ENCODE assay signal across 19 mouse cellular contexts in the genomic region with DNA sequence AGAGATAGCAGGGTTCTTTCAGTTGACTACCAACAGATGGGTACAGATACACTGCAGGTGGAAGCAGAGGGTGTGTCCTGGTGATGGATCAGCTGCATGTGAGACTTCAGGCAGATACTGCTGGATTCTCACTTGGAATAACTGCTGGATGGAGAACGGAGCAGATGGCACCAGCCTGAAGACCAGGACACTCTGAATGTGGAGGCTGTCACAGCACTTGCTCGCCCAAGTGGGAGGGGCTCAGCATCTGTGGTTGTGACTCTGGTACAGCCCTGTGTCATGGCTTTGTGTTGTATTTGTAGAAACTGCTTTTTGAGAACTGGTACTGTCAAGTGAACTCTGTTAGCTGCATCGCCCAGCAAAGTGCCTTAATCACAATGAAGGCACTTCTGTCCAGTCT.
DNase-seq lines count a peak whose midpoint lies in the region; ATAC-seq lines count a peak whose summit lies in the region.
"Had no signal": no experiment of that assay in that cellular context is flagged by ENCODE, and none has a peak within 500 bp of the region (broad histone marks: within the 10 kb centered on the region; RNA-seq: fewer than 3 reads in every experiment).

No protein-coding gene starts in this region.

- no peak overlapping the region for H3K4me3 ChIP-seq in forebrain, embryonic 13.5 days
- no peak overlapping the region for H3K4me3 ChIP-seq in forebrain, embryonic 10.5 days
- no peak overlapping the region for H3K4me3 ChIP-seq in forebrain, embryonic 15.5 days
- H3K4me3 ChIP-seq: embryonic facial prominence, embryonic 15.5 days; kidney, embryonic 15.5 days; liver, embryonic 12.5 days; lung, embryonic 15.5 days; midbrain, embryonic 15.5 days; stomach, embryonic 15.5 days had no signal

- peak; percentile 42 for ATAC-seq in forebrain, embryonic 13.5 days
- peak; percentile 14; the same call in 1 of the 2 replicates for ATAC-seq in forebrain, embryonic 15.5 days (replicated peaks)
- ATAC-seq: intestine, embryonic 16.5 days; liver, embryonic 12.5 days had no signal

- intact Hi-C loops in left cerebral cortex, postnatal 10 days (cut with DNase I) = no loop called here

- H3K27me3 ChIP-seq in forebrain, embryonic 13.5 days = no peaks in the 10 kb centered on the region
- no peaks in the 10 kb centered on the region for H3K27me3 ChIP-seq in forebrain, embryonic 10.5 days (ENCODE audit: poor library complexity, severe bottlenecking)
- H3K27me3 ChIP-seq in forebrain, embryonic 15.5 days = no peaks in the 10 kb centered on the region
- H3K27me3 ChIP-seq: embryonic facial prominence, embryonic 15.5 days; kidney, embryonic 15.5 days; liver, embryonic 12.5 days; lung, embryonic 15.5 days; midbrain, embryonic 15.5 days; stomach, embryonic 15.5 days had no signal

- H3K4me2 ChIP-seq in forebrain, embryonic 13.5 days = no peak overlapping the region
- H3K4me2 ChIP-seq in forebrain, embryonic 15.5 days (replicated peaks) = no peak overlapping the region
- H3K4me2 ChIP-seq: embryonic facial prominence, embryonic 15.5 days; heart, embryonic 11.5 days; kidney, embryonic 15.5 days; liver, embryonic 12.5 days; lung, embryonic 15.5 days; midbrain, embryonic 15.5 days; stomach, embryonic 15.5 days had no signal

- WGBS in forebrain, embryonic 13.5 days = 80% methylated on average over 3 of the region's 3 CpGs
- whole genome bisulfite sequencing in forebrain, embryonic 10.5 days = 84% methylated on average over 3 of the region's 3 CpGs
- WGBS in forebrain, embryonic 15.5 days = 71% methylated on average over 3 of the region's 3 CpGs

- H3K36me3 ChIP-seq in forebrain, embryonic 13.5 days (ENCODE audit: poor library complexity, severe bottlenecking) = no peaks in the 10 kb centered on the region
- H3K36me3 ChIP-seq in forebrain, embryonic 10.5 days (replicated peaks) = no peaks in the 10 kb centered on the region
- no peaks in the 10 kb centered on the region for H3K36me3 ChIP-seq in forebrain, embryonic 15.5 days
- H3K36me3 ChIP-seq: embryonic facial prominence, embryonic 15.5 days; kidney, embryonic 15.5 days; liver, embryonic 12.5 days; lung, embryonic 15.5 days; midbrain, embryonic 15.5 days; stomach, embryonic 15.5 days had no signal

- no peak overlapping the region for H3K9ac ChIP-seq in forebrain, embryonic 13.5 days
- H3K9ac ChIP-seq in forebrain, embryonic 15.5 days (replicated peaks) = no peak overlapping the region
- H3K9ac ChIP-seq: embryonic facial prominence, embryonic 15.5 days; kidney, embryonic 15.5 days; liver, embryonic 12.5 days; lung, embryonic 15.5 days; midbrain, embryonic 15.5 days; stomach, embryonic 15.5 days had no signal

- H3K9me3 ChIP-seq in forebrain, embryonic 13.5 days (replicated peaks) = no peaks in the 10 kb centered on the region
- no peaks in the 10 kb centered on the region for H3K9me3 ChIP-seq in forebrain, embryonic 10.5 days
- no peaks in the 10 kb centered on the region for H3K9me3 ChIP-seq in forebrain, embryonic 15.5 days
- H3K9me3 ChIP-seq: embryonic facial prominence, embryonic 15.5 days; kidney, embryonic 15.5 days; liver, embryonic 12.5 days; lung, embryonic 15.5 days; midbrain, embryonic 15.5 days; stomach, embryonic 15.5 days had no signal

- DNase-seq in forebrain, embryonic 10.5 days (ENCODE audit: extremely low spot score, low spot score) = no peak
- peak; percentile 12 for DNase-seq in left cerebral cortex, adult 11 months (ENCODE audit: low spot score)
- no peak for DNase-seq in left cerebral cortex, postnatal 10 days (ENCODE audit: extremely low spot score in 1 of 2, low spot score in 2 of 2)
- DNase-seq in layer of hippocampus, adult 9-10 months (ENCODE audit: low spot score) = peak; percentile 26
- DNase-seq in adrenal gland, adult (ENCODE audit: inconsistent age in 2 of 2, low spot score in 1 of 2) = no peak
- no peak for DNase-seq in cerebellum, adult 9-10 months
- DNase-seq: adrenal gland, postnatal 10 days; embryo, embryonic 11 days; gastrocnemius, postnatal 36 days had no signal

- H3K4me1 ChIP-seq in forebrain, embryonic 13.5 days = peaks cover 30% of the 10 kb centered on the region
- peaks cover 16% of the 10 kb centered on the region; the same call in 1 of the 2 replicates for H3K4me1 ChIP-seq in forebrain, embryonic 10.5 days
- peaks cover 25% of the 10 kb centered on the region for H3K4me1 ChIP-seq in forebrain, embryonic 15.5 days
- H3K4me1 ChIP-seq: embryonic facial prominence, embryonic 15.5 days; kidney, embryonic 15.5 days; liver, embryonic 12.5 days; lung, embryonic 15.5 days; stomach, embryonic 15.5 days had no signal

- H3K27ac ChIP-seq in forebrain, embryonic 13.5 days = no peak overlapping the region
- H3K27ac ChIP-seq in forebrain, embryonic 10.5 days = no peak overlapping the region
- no peak overlapping the region for H3K27ac ChIP-seq in forebrain, embryonic 15.5 days (replicated peaks)
- H3K27ac ChIP-seq: embryonic facial prominence, embryonic 15.5 days; kidney, embryonic 15.5 days; liver, embryonic 12.5 days; lung, embryonic 15.5 days; midbrain, embryonic 15.5 days; stomach, embryonic 15.5 days had no signal

Comparison
In these comparisons a context has a peak if more than half of its experiments do, and no peak if none do; other contexts are left out.
1. DNase-seq: peak in left cerebral cortex, adult 11 months (single experiment) and layer of hippocampus, adult 9-10 months (single experiment); none in forebrain, embryonic 10.5 days (single experiment), left cerebral cortex, postnatal 10 days (0 of 2), adrenal gland, adult (0 of 2) and cerebellum, adult 9-10 months (single experiment).